Mouse (Mus musculus): ENCODE data around the gene Dync2li1. TPM values are rescaled to one million over a fixed set of nuclear protein-coding genes. Genes with fewer than 3 reads are reported as not detected.

Dync2li1 gene
- polyA plus RNA-seq, 1 experiment from 2014 or later: 29.0 TPM

GRCm38 (mm10) chr17:84636328-84636727 lies 10.0 kb downstream of the Dync2li1 start:
- Histone ChIP-seq H3K4me2 (replicated peaks; ENCODE audit: low read depth, low read length) (no peak overlapping the region), H3K36me3 (ENCODE audit: insufficient read depth, low read length) (no peaks in the 10 kb centered on the region), H3K27ac (ENCODE audit: low read length) (no peak overlapping the region), H3K4me1 (ENCODE audit: insufficient read depth, low read depth, low read length) (no peaks in the 10 kb centered on the region; the same call in 1 of the 2 replicates), H3K9ac (replicated peaks; ENCODE audit: low read depth) (no peak overlapping the region), H3K4me3 (ENCODE audit: low read depth, low read length) (no peak overlapping the region), H3K9me3 (ENCODE audit: low read length) (no peaks in the 10 kb centered on the region), H3K27me3 (replicated peaks; ENCODE audit: insufficient read depth, low read length) (no peaks in the 10 kb centered on the region)
- DNase-seq (ENCODE audit: low spot score) (no peak), ATAC-seq (no peak)
- 67% methylated on average over 8 of the region's 8 CpGs for WGBS
- TF ChIP-seq CTCF (IDR thresholded peaks at IDR 0.05) (no peak), EP300 (IDR thresholded peaks at IDR 0.05) (no peak)

GRCm38 (mm10) chr17:84637971-84638370 lies 11.7 kb downstream of the Dync2li1 start:
- Histone ChIP-seq H3K9ac (replicated peaks; ENCODE audit: low read depth) (no peak overlapping the region), H3K4me3 (ENCODE audit: low read depth, low read length) (no peak overlapping the region), H3K4me2 (replicated peaks; ENCODE audit: low read depth, low read length) (no peak overlapping the region), H3K9me3 (ENCODE audit: low read length) (no peaks in the 10 kb centered on the region), H3K27me3 (replicated peaks; ENCODE audit: insufficient read depth, low read length) (no peaks in the 10 kb centered on the region), H3K36me3 (ENCODE audit: insufficient read depth, low read length) (no peaks in the 10 kb centered on the region), H3K4me1 (ENCODE audit: insufficient read depth, low read depth, low read length) (no peaks in the 10 kb centered on the region; the same call in 1 of the 2 replicates), H3K27ac (ENCODE audit: low read length) (peak overlapping the region; percentile 32; the same call in 1 of the 2 replicates)
- DNase-seq (ENCODE audit: low spot score) (peak; percentile 63), ATAC-seq (peak; percentile 68)
- WGBS: 60% methylated on average over 6 of the region's 6 CpGs
- no peak for TF ChIP-seq CTCF (IDR thresholded peaks at IDR 0.05)
- TF ChIP-seq EP300 (IDR thresholded peaks at IDR 0.05): no peak

- DNase-seq (ENCODE audit: low spot score) (no peak), ATAC-seq (no peak)
- H3K9me3 ChIP-seq (ENCODE audit: low read length): no peaks in the 10 kb centered on the region
- no peak overlapping the region for H3K4me3 ChIP-seq (ENCODE audit: low read depth, low read length)
- 61% methylated on average over 10 of the region's 10 CpGs for WGBS
- no peaks in the 10 kb centered on the region; the same call in 1 of the 2 replicates for H3K4me1 ChIP-seq (ENCODE audit: insufficient read depth, low read depth, low read length)
- no peak overlapping the region for H3K4me2 ChIP-seq (replicated peaks; ENCODE audit: low read depth, low read length)
- H3K9ac ChIP-seq (replicated peaks; ENCODE audit: low read depth): no peak overlapping the region
- H3K27me3 ChIP-seq (replicated peaks; ENCODE audit: insufficient read depth, low read length): no peaks in the 10 kb centered on the region
- no peaks in the 10 kb centered on the region for H3K36me3 ChIP-seq (ENCODE audit: insufficient read depth, low read length)
- H3K27ac ChIP-seq (ENCODE audit: low read length): no peak overlapping the region
- TF ChIP-seq EP300 (IDR thresholded peaks at IDR 0.05) (no peak), CTCF (IDR thresholded peaks at IDR 0.05) (no peak)
Measured at GRCm38 (mm10) chr17:84639796-84640378, 13.6 kb downstream of the Dync2li1 start.

GRCm38 (mm10) chr17:84641893-84642292 lies 15.6 kb downstream of the Dync2li1 start:
- no peaks in the 10 kb centered on the region for H3K27me3 ChIP-seq (replicated peaks; ENCODE audit: insufficient read depth, low read length)
- 43% methylated on average over 3 of the region's 3 CpGs for WGBS
- H3K4me1 ChIP-seq (ENCODE audit: insufficient read depth, low read depth, low read length): no peaks in the 10 kb centered on the region; the same call in 1 of the 2 replicates
- ATAC-seq (no peak), DNase-seq (ENCODE audit: low spot score) (no peak)
- no peak overlapping the region for H3K4me2 ChIP-seq (replicated peaks; ENCODE audit: low read depth, low read length)
- no peak overlapping the region for H3K27ac ChIP-seq (ENCODE audit: low read length)
- H3K36me3 ChIP-seq (ENCODE audit: insufficient read depth, low read length): no peaks in the 10 kb centered on the region
- H3K9ac ChIP-seq (replicated peaks; ENCODE audit: low read depth): no peak overlapping the region
- H3K9me3 ChIP-seq (ENCODE audit: low read length): no peaks in the 10 kb centered on the region
- TF ChIP-seq EP300 (IDR thresholded peaks at IDR 0.05) (no peak), CTCF (IDR thresholded peaks at IDR 0.05) (peak; percentile 79)
- H3K4me3 ChIP-seq (ENCODE audit: low read depth, low read length): no peak overlapping the region

- Histone ChIP-seq H3K9ac (replicated peaks; ENCODE audit: low read depth) (no peak overlapping the region), H3K27ac (ENCODE audit: low read length) (no peak overlapping the region), H3K36me3 (ENCODE audit: insufficient read depth, low read length) (no peaks in the 10 kb centered on the region), H3K4me2 (replicated peaks; ENCODE audit: low read depth, low read length) (no peak overlapping the region), H3K9me3 (ENCODE audit: low read length) (no peaks in the 10 kb centered on the region), H3K4me1 (ENCODE audit: insufficient read depth, low read depth, low read length) (no peaks in the 10 kb centered on the region; the same call in 1 of the 2 replicates), H3K4me3 (ENCODE audit: low read depth, low read length) (no peak overlapping the region), H3K27me3 (replicated peaks; ENCODE audit: insufficient read depth, low read length) (no peaks in the 10 kb centered on the region)
- ATAC-seq (no peak), DNase-seq (ENCODE audit: low spot score) (no peak)
- WGBS: 87% methylated on average over 9 of the region's 9 CpGs
- TF ChIP-seq CTCF (IDR thresholded peaks at IDR 0.05): no peak
- TF ChIP-seq EP300 (IDR thresholded peaks at IDR 0.05): no peak
Measured at GRCm38 (mm10) chr17:84642324-84642723, 16.0 kb downstream of the Dync2li1 start.

GRCm38 (mm10) chr17:84644292-84645050 lies 18.2 kb downstream of the Dync2li1 start:
- Histone ChIP-seq H3K4me1 (ENCODE audit: insufficient read depth, low read depth, low read length) (no peaks in the 10 kb centered on the region; the same call in 1 of the 2 replicates), H3K4me2 (replicated peaks; ENCODE audit: low read depth, low read length) (no peak overlapping the region), H3K9ac (replicated peaks; ENCODE audit: low read depth) (no peak overlapping the region), H3K27ac (ENCODE audit: low read length) (no peak overlapping the region), H3K4me3 (ENCODE audit: low read depth, low read length) (no peak overlapping the region), H3K27me3 (replicated peaks; ENCODE audit: insufficient read depth, low read length) (no peaks in the 10 kb centered on the region), H3K9me3 (ENCODE audit: low read length) (no peaks in the 10 kb centered on the region), H3K36me3 (ENCODE audit: insufficient read depth, low read length) (no peaks in the 10 kb centered on the region)
- 49% methylated on average over 16 of the region's 16 CpGs for WGBS
- no peak for DNase-seq (ENCODE audit: low spot score)
- ATAC-seq: no peak
- no peak for TF ChIP-seq EP300 (IDR thresholded peaks at IDR 0.05)
- no peak for TF ChIP-seq CTCF (IDR thresholded peaks at IDR 0.05)

Measured in lung, postnatal 0 days (tissue).